Mouse (Mus musculus) brain, embryonic 14.5 days (tissue): ENCODE measurements at regions not wholly inside any gene's neighbourhood (a gene's known extent, or its start where the extent isn't known, plus 50 kb on each side); places are given as distances from the start of the nearest gene placed in this dataset.

Experiments used
- DNase-seq: peaks from one replicate; pipeline ENCODE4 v3.0.0-alpha.2; 2011; ENCODE audit warnings: low read depth
- CTCF ChIP-seq: fragments of 200-500 bp; IDR thresholded peaks from 2 replicates; pipeline ENCODE4 v1.5.1; 2012; ENCODE audit warnings: inconsistent platforms, mild to moderate bottlenecking, moderate library complexity, borderline replicate concordance; ENCODE audit not compliant: insufficient read depth, insufficient read length; ENCODE audit errors: extremely low read depth
- POLR2A ChIP-seq: fragments of 200-500 bp; IDR thresholded peaks from 2 replicates; pipeline ENCODE4 v1.6.1; 2012; ENCODE audit warnings: mild to moderate bottlenecking, inconsistent platforms, borderline replicate concordance; ENCODE audit not compliant: poor library complexity, insufficient read depth, insufficient read length, severe bottlenecking; ENCODE audit errors: extremely low read depth

GRCm38 (mm10) chr2:98901591-98902323 lies 234.7 kb upstream of the Gm10800 start:
- TF ChIP-seq CTCF (no peak), POLR2A (no peak)
- peak; percentile 10 for DNase-seq
